Mouse (Mus musculus): ENCODE measurements at regions not wholly inside any gene's neighbourhood (a gene's known extent, or its start where the extent isn't known, plus 50 kb on each side); places are given as distances from the start of the nearest gene placed in this dataset.

DNA sequence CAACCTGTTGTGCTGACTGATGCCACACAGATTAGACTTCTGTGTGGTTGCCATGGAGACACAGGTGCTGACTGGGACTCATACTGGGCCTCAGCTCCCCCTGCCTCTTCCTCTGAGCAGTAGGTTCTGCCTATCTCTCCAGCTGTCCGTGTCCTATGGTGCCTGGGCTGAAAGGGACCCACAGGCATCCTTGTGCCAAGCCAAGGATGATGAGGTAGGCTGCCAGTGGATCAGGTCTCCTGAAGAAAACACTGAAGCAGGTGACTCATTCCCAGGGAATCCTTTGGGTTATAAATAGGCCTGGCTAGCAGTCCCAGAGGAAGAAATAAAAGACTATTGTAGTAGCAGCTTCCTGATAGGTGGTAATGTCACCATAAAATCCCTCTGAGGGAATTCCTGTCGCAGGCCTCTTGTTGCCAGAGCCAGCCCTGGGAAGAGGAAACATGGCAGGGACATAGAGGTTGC is 108.7 kb downstream of the Asb7 start:
- no peak for TF ChIP-seq EP300 (IDR thresholded peaks at IDR 0.05; ENCODE audit: low read depth)
- no peak for TF ChIP-seq CTCF (IDR thresholded peaks at IDR 0.05; ENCODE audit: low read depth)

Measured in heart, postnatal 0 days (tissue).